In genomic region chr1:12577027-12577703, GRCm38 (mm10) we compare ENCODE assay signal across 11 mouse cellular contexts.
DNase-seq lines count a peak whose midpoint lies in the region; ATAC-seq lines count a peak whose summit lies in the region.
"Had no signal": no experiment of that assay in that cellular context is flagged by ENCODE, and none has a peak within 500 bp of the region (broad histone marks: within the 10 kb centered on the region; RNA-seq: fewer than 3 reads in every experiment).

No protein-coding gene starts in this region.

- peaks cover 8% of the 10 kb centered on the region; the same call in 1 of the 2 replicates for H3K27me3 ChIP-seq in forebrain, embryonic 10.5 days (ENCODE audit: poor library complexity, severe bottlenecking)
- no peaks in the 10 kb centered on the region for H3K27me3 ChIP-seq in neural tube, embryonic 14.5 days (ENCODE audit: control insufficient read depth, insufficient read depth, low read length)
- H3K27me3 ChIP-seq: limb, embryonic 15.5 days; megakaryocyte, embryonic 14.5 days had no signal

- H3K36me3 ChIP-seq in forebrain, embryonic 10.5 days (replicated peaks): no peaks in the 10 kb centered on the region
- no peaks in the 10 kb centered on the region for H3K36me3 ChIP-seq in neural tube, embryonic 14.5 days (ENCODE audit: control insufficient read depth, insufficient read depth, low read length)
- H3K36me3 ChIP-seq: limb, embryonic 15.5 days had no signal

- WGBS in forebrain, embryonic 10.5 days: 2% methylated on average over 13 of the region's 13 CpGs
- WGBS in neural tube, embryonic 14.5 days: 2% methylated on average over 11 of the region's 13 CpGs

- peak overlapping the region; percentile 37; the same call in 1 of the 2 replicates for H3K4me2 ChIP-seq in neural tube, embryonic 14.5 days (ENCODE audit: low read depth, low read length)
- H3K4me2 ChIP-seq: limb, embryonic 15.5 days had no signal

- no peaks in the 10 kb centered on the region for H3K9me3 ChIP-seq in forebrain, embryonic 10.5 days
- H3K9me3 ChIP-seq in neural tube, embryonic 14.5 days (ENCODE audit: control insufficient read depth, low read length): no peaks in the 10 kb centered on the region
- H3K9me3 ChIP-seq: limb, embryonic 15.5 days had no signal

- no peak overlapping the region for H3K9ac ChIP-seq in neural tube, embryonic 14.5 days (replicated peaks; ENCODE audit: low read depth, low read length)
- H3K9ac ChIP-seq: limb, embryonic 15.5 days had no signal

- peak; percentile 65 for ATAC-seq in neural tube, embryonic 14.5 days (ENCODE audit: low read depth)

- peak overlapping the region; percentile 80 for H3K27ac ChIP-seq in forebrain, embryonic 10.5 days
- H3K27ac ChIP-seq in neural tube, embryonic 14.5 days (ENCODE audit: low read depth, low read length): peak overlapping the region; percentile 19; the same call in 1 of the 2 replicates
- H3K27ac ChIP-seq: limb, embryonic 15.5 days had no signal

- H3K4me3 ChIP-seq in forebrain, embryonic 10.5 days: peak overlapping the region; percentile 35
- H3K4me3 ChIP-seq in neural tube, embryonic 14.5 days (ENCODE audit: low read depth, low read length): 0 out of 2 replicates have a peak overlapping the region, but pooled peaks have one; percentile 3
- H3K4me3 ChIP-seq: limb, embryonic 15.5 days; megakaryocyte, embryonic 14.5 days had no signal

- peaks cover 29% of the 10 kb centered on the region for H3K4me1 ChIP-seq in forebrain, embryonic 10.5 days
- H3K4me1 ChIP-seq in neural tube, embryonic 14.5 days (ENCODE audit: control insufficient read depth, insufficient read depth, low read length): no peaks in the 10 kb centered on the region
- H3K4me1 ChIP-seq: megakaryocyte, embryonic 14.5 days had no signal

- peak; percentile 6 for DNase-seq in layer of hippocampus, adult 9-11 months
- no peak for DNase-seq in layer of hippocampus, postnatal 10 days (ENCODE audit: low spot score in 2 of 2)
- DNase-seq in forebrain, embryonic 10.5 days (ENCODE audit: extremely low spot score, low spot score): peak; percentile 27
- DNase-seq in layer of hippocampus, postnatal 14 days (ENCODE audit: low spot score in 2 of 2): peak; percentile 6 to 8
- DNase-seq in kidney, postnatal 14 days: no peak
- DNase-seq in right cerebral cortex, postnatal 4 days: no peak
- DNase-seq in Muller cell, postnatal 12 days (ENCODE audit: inconsistent ontology term): no peak
- DNase-seq: heart, postnatal 4 days had no signal

Comparison
In these comparisons a context has a peak if more than half of its experiments do, and no peak if none do; other contexts are left out.
1. DNase-seq: peak in layer of hippocampus, adult 9-11 months (single experiment), forebrain, embryonic 10.5 days (single experiment) and layer of hippocampus, postnatal 14 days (2 of 2); none in layer of hippocampus, postnatal 10 days (0 of 2), kidney, postnatal 14 days (single experiment), right cerebral cortex, postnatal 4 days (single experiment) and Muller cell, postnatal 12 days (single experiment).